Mouse (Mus musculus): ENCODE results near the gene Amotl1. TPM values are rescaled to one million over a fixed set of nuclear protein-coding genes. Genes with fewer than 3 reads are reported as not detected.

Amotl1 gene
- polyA plus RNA-seq, 1 experiment from 2014 or later: 8.0 TPM

Other genes starting within 250 kb of the Amotl1 start
- 0.32 and 0.64 TPM in 2 replicates for gene Kdm4d, start 144.6 kb downstream of the Amotl1 start, polyA plus RNA-seq (2015; fragmentation: Nextera tagmentation; extraction: Ambion mirVana)
- 162 and 178 TPM in 2 replicates for gene Cwc15, start 144.4 kb downstream of the Amotl1 start, polyA plus RNA-seq (2015; fragmentation: Nextera tagmentation; extraction: Ambion mirVana)
- gene Piwil4, start 95.7 kb upstream of the Amotl1 start, polyA plus RNA-seq (2015; fragmentation: Nextera tagmentation; extraction: Ambion mirVana): 0.14 TPM in 1 of 2 replicates, not detected in the other
- gene Fut4, start 107.3 kb upstream of the Amotl1 start, polyA plus RNA-seq (2015; fragmentation: Nextera tagmentation; extraction: Ambion mirVana): 1.0 and 1.6 TPM in 2 replicates
- 1.2 TPM in 1 of 2 replicates, not detected in the other for gene 1700012B09Rik, start 126.0 kb upstream of the Amotl1 start, polyA plus RNA-seq (2015; fragmentation: Nextera tagmentation; extraction: Ambion mirVana)
- 11.0 and 14.8 TPM in 2 replicates for gene Mre11a, start 139.6 kb upstream of the Amotl1 start, polyA plus RNA-seq (2015; fragmentation: Nextera tagmentation; extraction: Ambion mirVana)
- 27.8 and 34.6 TPM in 2 replicates for gene Ankrd49, start 139.8 kb upstream of the Amotl1 start, polyA plus RNA-seq (2015; fragmentation: Nextera tagmentation; extraction: Ambion mirVana)
- 0.43 and 0.55 TPM in 2 replicates for gene Gpr83, start 215.2 kb upstream of the Amotl1 start, polyA plus RNA-seq (2015; fragmentation: Nextera tagmentation; extraction: Ambion mirVana)

Data from neural tube, embryonic 13.5 days (tissue).